14 mouse cellular contexts compared by ENCODE assay signal in the genomic region with DNA sequence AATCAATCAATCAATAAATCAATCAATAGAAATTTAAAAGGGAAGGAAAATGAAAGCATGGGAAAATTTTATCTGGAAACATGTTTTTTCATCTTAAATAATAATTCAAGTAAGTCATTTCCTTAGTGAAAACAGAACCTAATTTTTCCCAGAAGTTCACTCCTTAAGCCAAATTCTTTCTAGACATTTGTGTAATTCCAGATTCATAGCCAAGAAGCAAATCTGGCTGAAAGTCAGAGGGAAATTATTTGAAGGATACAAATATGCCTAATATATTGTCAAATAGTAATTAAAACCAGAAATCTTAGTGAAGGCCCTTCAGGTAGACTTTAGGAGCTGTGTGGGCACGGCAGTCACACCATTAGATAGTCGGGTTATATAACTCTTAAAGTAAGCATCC.
"Had no signal": no experiment of that assay in that cellular context is flagged by ENCODE, and none has a peak within 500 bp of the region (broad histone marks: within the 10 kb centered on the region; RNA-seq: fewer than 3 reads in every experiment).

No protein-coding gene starts in this region.

- H3K9ac ChIP-seq: lung, embryonic 14.5 days; midbrain, embryonic 13.5 days; midbrain, embryonic 15.5 days; neural tube, embryonic 12.5 days; stomach, embryonic 15.5 days had no signal

- ATAC-seq: midbrain, embryonic 13.5 days; midbrain, embryonic 15.5 days had no signal

- H3K4me2 ChIP-seq: lung, embryonic 14.5 days; midbrain, embryonic 11.5 days; midbrain, embryonic 13.5 days; midbrain, embryonic 15.5 days; neural tube, embryonic 12.5 days; stomach, embryonic 15.5 days had no signal

- H3K27me3 ChIP-seq: midbrain, embryonic 15.5 days; stomach, embryonic 15.5 days had no signal

- DNase-seq: lung, adult 18-20 months; lung, embryonic 14.5 days; lung, postnatal 14 days; lung, postnatal 4 days; right cerebral cortex, postnatal 14 days; thymus, adult 18-20 months; thymus, postnatal 14 days; thymus, postnatal 36 days had no signal

- H3K27ac ChIP-seq: midbrain, embryonic 13.5 days; midbrain, embryonic 15.5 days; neural tube, embryonic 12.5 days; stomach, embryonic 15.5 days; stomach, postnatal 0 days had no signal

- H3K36me3 ChIP-seq: midbrain, embryonic 13.5 days; midbrain, embryonic 15.5 days; neural tube, embryonic 12.5 days; stomach, embryonic 15.5 days had no signal

- H3K4me3 ChIP-seq: midbrain, embryonic 13.5 days; midbrain, embryonic 15.5 days; neural tube, embryonic 12.5 days; stomach, embryonic 15.5 days had no signal

- H3K9me3 ChIP-seq: midbrain, embryonic 13.5 days; midbrain, embryonic 15.5 days; neural tube, embryonic 12.5 days; stomach, embryonic 15.5 days had no signal
